Mouse (Mus musculus): ENCODE data around the gene 1700037H04Rik. TPM values are rescaled to one million over a fixed set of nuclear protein-coding genes. Genes with fewer than 3 reads are reported as not detected.
"Not testable (repeated sequence)": the region's sequence is repeated elsewhere in the genome, so short reads cannot be mapped to it uniquely, and the experiment has no call there.

1700037H04Rik gene
- polyA plus RNA-seq, 1 experiment, result 827 TPM

DNA sequence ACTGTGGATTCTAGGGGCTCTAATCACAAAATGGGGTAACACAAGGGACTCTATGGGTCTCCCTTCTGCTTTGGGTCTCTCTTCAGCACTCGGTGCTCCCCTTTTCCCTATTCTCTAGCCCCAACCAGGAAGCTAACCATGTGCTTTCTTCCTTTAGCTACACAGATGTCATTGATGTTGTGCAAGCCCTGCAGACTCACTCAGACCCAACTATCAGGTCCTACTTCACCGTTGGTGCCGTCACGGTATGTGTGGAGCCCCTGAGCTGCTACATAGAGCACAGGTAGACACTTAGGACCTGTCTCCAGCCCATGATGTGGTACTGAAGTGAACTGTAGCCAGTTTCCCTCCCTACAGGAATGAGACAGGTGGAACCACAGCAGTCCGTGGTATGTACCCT, 53.9 kb downstream of the 1700037H04Rik start:
- Histone ChIP-seq H3K27me3 (ENCODE audit: control insufficient read depth, insufficient read depth, low read length) (no peaks in the 10 kb centered on the region), H3K27ac (ENCODE audit: control insufficient read depth, insufficient read depth, low read depth, low read length) (no peak overlapping the region), H3K36me3 (ENCODE audit: control insufficient read depth, insufficient read depth, low read length) (no peaks in the 10 kb centered on the region), H3K4me3 (ENCODE audit: control insufficient read depth, low read depth, low read length) (no peak overlapping the region), H3K4me1 (ENCODE audit: control insufficient read depth, insufficient read depth, low read length) (no peaks in the 10 kb centered on the region)
- TF ChIP-seq POLR2A (IDR thresholded peaks at IDR 0.05; ENCODE audit: control insufficient read depth, low read depth, low read length), result no peak
- no peak for TF ChIP-seq CTCF (IDR thresholded peaks at IDR 0.05; ENCODE audit: control insufficient read depth, insufficient read depth, insufficient replicate concordance, low read depth, low read length)

DNA sequence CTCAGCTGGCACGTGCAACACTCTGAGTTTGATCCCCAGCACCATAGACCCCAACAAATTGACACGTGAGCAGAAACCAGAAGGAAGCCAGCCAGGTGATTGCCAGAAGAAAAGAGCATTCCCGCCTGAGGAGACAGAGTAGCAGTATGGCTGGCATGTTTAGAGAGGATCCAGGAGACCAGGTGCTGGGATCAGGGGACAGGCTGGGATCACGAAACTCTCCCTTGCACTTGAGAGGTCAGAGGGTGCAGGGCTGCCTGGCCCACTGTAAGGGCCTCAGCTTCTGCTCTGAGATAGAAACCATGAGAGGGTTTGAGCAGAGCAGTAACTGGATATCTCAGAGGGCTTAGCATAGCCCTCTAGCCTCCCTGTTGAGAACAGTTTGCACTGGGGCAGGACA, 54.8 kb downstream of the 1700037H04Rik start:
- H3K4me3 ChIP-seq (ENCODE audit: control insufficient read depth, low read depth, low read length), result peak overlapping the region; percentile 57
- H3K27ac ChIP-seq (ENCODE audit: control insufficient read depth, insufficient read depth, low read depth, low read length); H3K36me3 ChIP-seq (ENCODE audit: control insufficient read depth, insufficient read depth, low read length); H3K27me3 ChIP-seq (ENCODE audit: control insufficient read depth, insufficient read depth, low read length); H3K4me1 ChIP-seq (ENCODE audit: control insufficient read depth, insufficient read depth, low read length): not testable (repeated sequence)

DNA sequence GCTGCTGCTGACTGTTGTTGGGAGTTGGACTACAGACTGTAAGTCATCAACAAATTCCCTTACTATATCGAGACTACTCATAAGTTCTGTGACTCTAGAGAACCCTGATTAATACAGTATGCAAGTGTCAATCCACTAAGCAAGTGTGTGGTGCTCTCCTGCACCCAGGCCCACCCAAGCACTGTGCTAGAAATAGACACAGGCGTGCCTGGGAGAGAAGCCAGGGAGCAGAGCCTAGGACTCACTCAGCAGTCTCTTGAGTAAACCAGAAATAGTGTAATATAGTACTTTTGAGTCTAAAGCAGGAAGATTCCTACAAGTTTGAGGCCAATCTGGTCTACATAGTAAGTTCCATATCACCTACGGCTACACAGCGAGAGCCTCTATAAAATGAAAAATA, 55.9 kb downstream of the 1700037H04Rik start:
- no peak overlapping the region for H3K27ac ChIP-seq (ENCODE audit: control insufficient read depth, insufficient read depth, low read depth, low read length)
- no peaks in the 10 kb centered on the region for H3K36me3 ChIP-seq (ENCODE audit: control insufficient read depth, insufficient read depth, low read length)
- no peaks in the 10 kb centered on the region for H3K27me3 ChIP-seq (ENCODE audit: control insufficient read depth, insufficient read depth, low read length)
- no peak for TF ChIP-seq CTCF (IDR thresholded peaks at IDR 0.05; ENCODE audit: control insufficient read depth, insufficient read depth, insufficient replicate concordance, low read depth, low read length)
- no peak for TF ChIP-seq POLR2A (IDR thresholded peaks at IDR 0.05; ENCODE audit: control insufficient read depth, low read depth, low read length)
- peak overlapping the region; percentile 80 for H3K4me3 ChIP-seq (ENCODE audit: control insufficient read depth, low read depth, low read length)
- H3K4me1 ChIP-seq (ENCODE audit: control insufficient read depth, insufficient read depth, low read length), result no peaks in the 10 kb centered on the region

DNA sequence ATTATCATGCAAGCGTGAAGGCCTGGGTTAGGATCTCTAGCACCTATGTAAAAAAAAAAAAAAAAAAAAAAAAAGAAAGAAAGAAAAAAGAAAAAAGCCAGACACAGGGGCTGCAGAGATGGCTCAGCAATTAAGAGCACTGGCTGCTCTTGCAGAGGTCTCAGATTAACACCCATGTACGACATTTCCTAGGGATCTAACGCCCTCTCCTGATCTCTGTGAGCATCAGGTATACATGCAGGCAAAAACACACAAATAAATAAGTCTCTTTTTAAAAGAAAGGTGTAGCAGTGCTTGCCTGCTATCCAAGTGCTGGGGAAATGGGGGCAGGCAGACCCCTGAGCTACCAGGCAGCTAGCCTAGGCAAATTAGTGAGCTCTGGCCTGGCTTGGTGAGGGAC, 58.4 kb downstream of the 1700037H04Rik start:
- H3K27me3 ChIP-seq (ENCODE audit: control insufficient read depth, insufficient read depth, low read length), result no peaks in the 10 kb centered on the region
- H3K27ac ChIP-seq (ENCODE audit: control insufficient read depth, insufficient read depth, low read depth, low read length), result no peak overlapping the region
- no peaks in the 10 kb centered on the region for H3K4me1 ChIP-seq (ENCODE audit: control insufficient read depth, insufficient read depth, low read length)
- TF ChIP-seq POLR2A (IDR thresholded peaks at IDR 0.05; ENCODE audit: control insufficient read depth, low read depth, low read length), result no peak
- no peak for TF ChIP-seq CTCF (IDR thresholded peaks at IDR 0.05; ENCODE audit: control insufficient read depth, insufficient read depth, insufficient replicate concordance, low read depth, low read length)
- H3K4me3 ChIP-seq (ENCODE audit: control insufficient read depth, low read depth, low read length), result no peak overlapping the region; the same call in 1 of the 2 replicates
- H3K36me3 ChIP-seq (ENCODE audit: control insufficient read depth, insufficient read depth, low read length), result no peaks in the 10 kb centered on the region

DNA sequence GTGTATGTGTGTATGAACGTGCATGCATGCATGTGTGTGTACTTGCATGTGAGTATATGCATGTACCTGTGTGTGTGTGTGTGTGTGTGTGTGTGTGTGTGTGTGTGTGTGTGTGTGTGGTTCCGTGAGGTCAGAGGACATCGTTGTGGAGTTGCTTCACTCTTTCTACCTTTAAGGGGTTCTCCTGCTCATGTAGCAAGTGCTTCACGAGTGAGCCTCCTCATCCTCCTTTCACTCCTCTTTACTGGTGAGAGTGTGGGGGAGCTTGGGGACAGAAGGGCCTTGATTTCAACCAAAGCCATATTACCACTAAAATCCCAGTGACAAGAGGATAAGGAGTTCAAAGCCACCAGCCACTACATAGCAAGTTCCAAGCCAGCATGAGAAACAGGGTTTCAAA, 62.8 kb downstream of the 1700037H04Rik start:
- no peaks in the 10 kb centered on the region for H3K36me3 ChIP-seq (ENCODE audit: control insufficient read depth, insufficient read depth, low read length)
- H3K4me1 ChIP-seq (ENCODE audit: control insufficient read depth, insufficient read depth, low read length), result no peaks in the 10 kb centered on the region
- H3K4me3 ChIP-seq (ENCODE audit: control insufficient read depth, low read depth, low read length), result no peak overlapping the region
- no peaks in the 10 kb centered on the region for H3K27me3 ChIP-seq (ENCODE audit: control insufficient read depth, insufficient read depth, low read length)
- H3K27ac ChIP-seq (ENCODE audit: control insufficient read depth, insufficient read depth, low read depth, low read length), result peak overlapping the region; percentile 37; the same call in 1 of the 2 replicates
- TF ChIP-seq POLR2A (IDR thresholded peaks at IDR 0.05; ENCODE audit: control insufficient read depth, low read depth, low read length) (no peak), CTCF (IDR thresholded peaks at IDR 0.05; ENCODE audit: control insufficient read depth, insufficient read depth, insufficient replicate concordance, low read depth, low read length) (no peak)

Other genes with a start within 250 kb of the 1700037H04Rik start
- 58.3 and 63.5 TPM in 2 replicates for gene Gfra4, start 117.0 kb downstream of the 1700037H04Rik start, polyA plus RNA-seq (2012; rRNA removed)
- 2.8 and 3.1 TPM in 2 replicates for gene Adam33, start 96.3 kb downstream of the 1700037H04Rik start, polyA plus RNA-seq (2012; rRNA removed)
- 0.61 and 0.88 TPM in 2 replicates for gene Siglec1, start 73.3 kb downstream of the 1700037H04Rik start, polyA plus RNA-seq (2012; rRNA removed)
- gene Hspa12b, start 32.8 kb downstream of the 1700037H04Rik start, polyA plus RNA-seq (2012; rRNA removed), result 5.4 and 6.6 TPM in 2 replicates
- gene Gm11037, start 26.6 kb downstream of the 1700037H04Rik start, polyA plus RNA-seq (2012; rRNA removed), result not detected in 2 replicates
- gene Cenpb, start 20.0 kb upstream of the 1700037H04Rik start, polyA plus RNA-seq (2012; rRNA removed), result 7.6 and 7.9 TPM in 2 replicates
- gene Cdc25b, start 26.9 kb upstream of the 1700037H04Rik start, polyA plus RNA-seq (2012; rRNA removed), result 2.9 and 3.1 TPM in 2 replicates
- 13.1 and 14.8 TPM in 2 replicates for gene Spef1, start 27.2 kb upstream of the 1700037H04Rik start, polyA plus RNA-seq (2012; rRNA removed)
- gene Ap5s1, start 47.0 kb upstream of the 1700037H04Rik start, polyA plus RNA-seq (2012; rRNA removed), result 12.7 TPM in 2 replicates
- gene Mavs, start 74.0 kb upstream of the 1700037H04Rik start, polyA plus RNA-seq (2012; rRNA removed), result 13.3 and 15.6 TPM in 2 replicates
- gene Pank2, start 102.4 kb upstream of the 1700037H04Rik start, polyA plus RNA-seq (2012; rRNA removed), result 19.7 and 20.8 TPM in 2 replicates
- 55.4 and 64.7 TPM in 2 replicates for gene Rnf24, start 192.8 kb upstream of the 1700037H04Rik start, polyA plus RNA-seq (2012; rRNA removed)